Mouse (Mus musculus) gastrocnemius, postnatal 36 days (tissue): ENCODE measurements around the gene 4930583I09Rik. TPM values are rescaled to one million over a fixed set of nuclear protein-coding genes. Genes with fewer than 3 reads are reported as not detected.

Experiments used
- DNase-seq, 2 experiments: peaks; one replicate each; pipeline ENCODE4 v3.0.0; 2022
- intact Hi-C: fragments of 180-260 bp; cut with DNase I; formaldehyde crosslinking; loops from one replicate; pipeline ENCODE4 v1.15.1; 2025
- total RNA-seq, 2 experiments: library from RNA; stranded (reverse); gene quantifications; 2 replicates each; pipeline ENCODE4 v1.2.3; 2021

The 4930583I09Rik gene
- total RNA-seq, 2 experiments from 2014 or later = not detected

- intact Hi-C loops = no loop called here
- DNase-seq = no peak
Observed at GRCm38 (mm10) chr17:64804375-64805124, 31.3 kb downstream of the 4930583I09Rik start.

- DNase-seq = no peak
- intact Hi-C loops = no loop called here
Observed at GRCm38 (mm10) chr17:64802956-64803275, 33.0 kb downstream of the 4930583I09Rik start.

- intact Hi-C loops = no loop called here
Observed at GRCm38 (mm10) chr17:64802168-64802955, 33.5 kb downstream of the 4930583I09Rik start.

GRCm38 (mm10) chr17:64792623-64793022 lies 43.2 kb downstream of the 4930583I09Rik start:
- intact Hi-C loops = no loop called here
- no peak for DNase-seq

More at GRCm38 (mm10) chr17:64802168-64802955, 33.5 kb downstream of the 4930583I09Rik start:
- DNase-seq = no peak

- no peak for DNase-seq
- intact Hi-C loops = no loop called here
Observed at GRCm38 (mm10) chr17:64792076-64792475, 43.8 kb downstream of the 4930583I09Rik start.

GRCm38 (mm10) chr17:64789175-64789574 lies 46.7 kb downstream of the 4930583I09Rik start:
- no peak for DNase-seq
- intact Hi-C loops = no loop called here

GRCm38 (mm10) chr17:64788301-64788700 lies 47.6 kb downstream of the 4930583I09Rik start:
- no peak for DNase-seq
- intact Hi-C loops = no loop called here

- intact Hi-C loops = no loop called here
- DNase-seq = no peak
Observed at GRCm38 (mm10) chr17:64785961-64786360, 49.9 kb downstream of the 4930583I09Rik start.

Other genes with a start within 250 kb of the 4930583I09Rik start
- 1 to 10 TPM; 6.9 to 7.6 TPM for gene Man2a1, start 235.3 kb downstream of the 4930583I09Rik start, total RNA-seq